Mouse (Mus musculus) CD8-positive naive resting alpha-beta T cell, adult 2 months (primary cell): ENCODE measurements around the gene Vsx1.

Experiments used
- DNase-seq, 2 experiments: peaks; one replicate each; pipeline ENCODE4 v3.0.0; 2022; ENCODE audit warnings: low read depth in 2 of 2, low spot score in 2 of 2

The Vsx1 gene

DNA sequence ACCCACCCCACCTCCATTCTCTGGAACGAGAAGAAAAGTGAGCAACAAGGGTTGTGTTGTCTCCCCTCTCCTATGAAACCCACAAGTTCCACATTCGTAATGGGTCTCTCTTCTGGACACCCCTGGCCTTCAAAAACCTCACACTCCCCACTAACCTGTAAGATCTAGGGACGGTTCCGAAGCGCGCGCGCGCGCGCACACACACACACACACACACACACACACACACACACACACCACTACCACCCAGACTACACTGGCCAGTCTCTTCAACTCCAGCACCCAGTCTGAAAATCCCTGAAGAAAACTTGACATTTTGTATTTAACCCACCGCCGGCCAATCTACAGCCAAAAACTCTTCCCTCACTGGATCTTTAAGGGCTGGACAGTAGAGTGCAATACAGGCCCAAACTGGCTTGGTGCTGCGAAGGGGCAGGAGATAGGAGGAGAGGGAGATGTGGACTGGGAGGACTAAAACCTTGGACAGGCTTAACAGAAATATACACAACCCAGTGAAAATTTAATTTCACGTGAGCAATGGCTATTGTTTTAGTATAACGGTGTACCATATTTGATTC is at the start of gene Vsx1:
Vsx1 (minus strand) TSS at position 138 of the 578 bp plus-strand sequence.
- DNase-seq, result no peak

- no peak for DNase-seq
Measured at GRCm38 (mm10) chr2:150737881-150738280, 48.7 kb upstream of the Vsx1 start.

DNA sequence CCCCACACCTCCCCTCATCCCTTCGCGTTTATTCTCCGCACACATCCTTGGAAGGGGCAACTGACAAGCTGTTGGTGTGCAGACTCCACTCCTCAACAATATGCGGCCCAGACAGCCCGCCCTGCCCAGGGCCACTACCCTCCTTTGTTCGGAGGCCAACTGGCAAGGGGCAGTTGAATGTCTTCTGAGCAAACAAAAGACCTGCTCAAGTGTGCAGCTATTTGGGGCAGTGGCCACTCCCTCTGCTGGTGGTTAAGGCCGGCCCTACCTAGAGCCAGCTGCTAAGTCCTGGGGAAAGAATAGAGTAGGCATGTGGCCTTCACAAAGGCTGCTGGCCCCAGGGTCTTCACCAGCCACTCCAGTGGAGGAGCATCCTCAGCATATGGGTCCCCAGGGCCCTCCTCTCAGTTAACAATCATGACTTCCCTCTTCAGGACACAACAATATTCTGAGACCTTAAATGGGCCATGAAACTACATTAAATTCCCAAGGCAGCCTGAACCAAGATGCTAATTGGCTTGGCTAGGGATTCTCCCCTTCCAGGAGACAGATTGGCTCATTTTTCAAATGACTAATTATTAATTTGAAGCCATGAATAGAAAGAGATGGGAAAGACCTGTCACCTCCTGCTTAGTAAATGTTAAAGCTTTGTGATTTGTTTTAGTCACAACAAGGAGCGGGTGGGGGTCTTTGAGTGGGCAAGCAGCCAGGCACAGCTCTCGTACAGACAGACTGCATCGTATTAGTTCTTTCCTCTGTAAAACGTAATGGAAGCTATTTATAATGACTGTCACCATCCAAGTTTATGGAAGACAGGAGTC is 46.8 kb upstream of the Vsx1 start:
- no peak for DNase-seq

DNA sequence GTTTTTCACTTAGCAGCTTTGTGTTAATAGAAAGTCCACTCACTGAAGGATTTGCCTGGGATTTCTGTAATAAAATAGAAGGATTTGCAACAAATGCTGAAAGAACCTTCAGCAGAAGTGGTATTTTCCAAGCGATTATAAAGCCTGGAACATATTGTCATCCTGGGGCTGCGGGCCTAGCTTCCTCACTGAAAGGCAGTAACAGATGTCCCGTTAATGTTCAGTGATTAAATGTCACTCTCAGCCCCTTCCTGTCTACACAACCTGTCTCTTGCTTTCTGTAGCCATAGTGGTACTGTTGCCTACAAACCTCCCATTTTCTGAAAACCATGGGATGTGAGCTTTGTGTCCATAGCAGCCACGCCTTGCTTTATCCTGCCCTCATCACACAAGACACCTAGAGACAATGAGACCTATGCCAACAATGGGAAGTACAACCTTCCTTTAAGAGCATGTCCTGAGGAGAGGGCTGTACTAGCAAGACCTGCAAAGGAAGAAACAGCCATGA is 23.1 kb upstream of the Vsx1 start:
- DNase-seq, result no peak

DNA sequence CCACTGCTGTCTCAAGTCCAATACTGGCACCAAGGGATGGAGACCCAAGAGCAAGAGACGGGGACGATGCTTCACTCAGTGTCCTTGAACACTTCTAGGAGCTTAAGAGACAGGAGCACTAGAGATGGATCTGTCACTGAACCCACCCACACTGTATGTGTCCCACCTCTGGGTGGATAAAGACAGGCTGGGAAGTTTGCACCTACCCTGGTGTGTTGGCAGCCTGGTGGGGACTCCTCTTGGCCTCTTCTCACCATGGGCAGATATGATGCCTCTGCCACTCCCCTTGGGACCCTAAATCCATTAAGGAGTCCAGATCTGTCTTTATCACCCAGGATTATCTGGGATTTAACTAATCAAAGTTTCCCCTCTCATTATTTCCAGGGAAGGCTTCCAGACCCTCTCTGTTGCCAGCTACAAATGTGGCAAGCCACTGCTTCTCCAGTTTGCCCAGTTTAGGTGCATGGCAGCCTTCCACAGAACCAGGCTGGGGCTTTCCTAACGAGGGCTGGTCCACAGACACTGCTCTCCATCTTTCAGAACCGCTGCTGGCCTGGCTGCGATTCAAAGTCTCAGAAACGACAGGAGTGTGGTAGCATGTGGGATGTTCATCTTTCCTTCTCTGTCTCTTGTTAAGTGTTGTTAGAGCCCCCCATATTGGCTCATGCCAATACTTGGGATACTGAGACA is 2.5 kb upstream of the Vsx1 start:
- no peak for DNase-seq

- DNase-seq, result no peak
Measured at GRCm38 (mm10) chr2:150690216-150690615, 1.1 kb upstream of the Vsx1 start.

GRCm38 (mm10) chr2:150688541-150689186 is 496 bp downstream of the Vsx1 start:
- no peak for DNase-seq

DNA sequence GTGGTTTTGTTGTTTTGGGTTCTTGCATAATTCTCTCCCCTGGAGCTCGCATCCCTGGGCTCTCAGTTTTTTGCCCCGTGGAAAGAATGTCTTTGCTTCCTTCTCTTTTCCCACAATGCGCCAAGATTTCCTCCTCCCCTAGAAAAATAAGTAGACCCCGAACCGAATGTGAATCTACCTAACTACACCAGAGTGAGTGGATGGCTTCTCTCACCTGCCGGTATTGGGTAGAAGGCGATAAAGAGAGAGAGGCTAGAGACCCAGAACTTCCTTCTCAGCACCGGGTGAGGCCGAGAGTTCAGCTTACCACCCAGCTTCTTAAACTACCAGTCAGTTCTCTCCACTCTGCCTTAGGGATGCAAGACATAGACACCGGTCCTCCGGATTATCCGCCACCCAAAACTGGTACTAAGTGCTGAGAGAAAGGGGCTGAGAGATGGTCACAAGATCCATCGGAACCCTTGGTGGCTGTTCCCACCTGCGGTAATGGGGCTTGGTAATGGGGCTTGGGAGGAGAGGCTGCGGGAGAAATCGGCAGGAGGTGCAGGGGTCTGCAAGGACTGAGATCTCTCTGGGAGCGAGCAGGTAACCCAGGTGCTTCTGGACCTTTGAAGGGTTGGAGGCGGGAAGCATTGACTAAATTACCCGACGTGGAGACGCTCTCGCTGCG is 1.2 kb downstream of the Vsx1 start:
- DNase-seq, result no peak

DNA sequence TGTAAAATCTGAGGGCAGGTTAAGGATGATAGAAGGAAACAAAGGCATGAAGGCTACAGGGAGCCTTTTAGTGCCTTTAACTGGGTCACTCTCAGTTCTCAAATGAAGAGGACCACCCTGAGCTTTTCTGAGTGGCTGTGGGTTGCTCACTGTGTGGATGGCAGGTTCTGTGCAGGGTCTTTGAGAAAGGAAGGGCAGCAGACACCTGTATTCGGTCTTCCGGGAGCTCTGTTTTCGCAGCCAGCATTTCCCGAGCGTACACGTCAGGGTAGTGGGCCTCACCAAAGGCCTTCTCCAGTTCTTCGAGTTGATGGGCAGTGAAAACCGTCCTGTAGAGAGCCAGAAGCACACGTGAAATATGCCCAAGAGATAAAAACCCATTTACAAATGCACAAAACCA is 3.8 kb downstream of the Vsx1 start:
- DNase-seq, result no peak

- DNase-seq, result no peak
Measured at GRCm38 (mm10) chr2:150684451-150684850, 4.7 kb downstream of the Vsx1 start.

- no peak for DNase-seq
Measured at GRCm38 (mm10) chr2:150681581-150681980, 7.6 kb downstream of the Vsx1 start.

GRCm38 (mm10) chr2:150678392-150678791 is 10.8 kb downstream of the Vsx1 start:
- DNase-seq, result peak; percentile 74 to 75

DNA sequence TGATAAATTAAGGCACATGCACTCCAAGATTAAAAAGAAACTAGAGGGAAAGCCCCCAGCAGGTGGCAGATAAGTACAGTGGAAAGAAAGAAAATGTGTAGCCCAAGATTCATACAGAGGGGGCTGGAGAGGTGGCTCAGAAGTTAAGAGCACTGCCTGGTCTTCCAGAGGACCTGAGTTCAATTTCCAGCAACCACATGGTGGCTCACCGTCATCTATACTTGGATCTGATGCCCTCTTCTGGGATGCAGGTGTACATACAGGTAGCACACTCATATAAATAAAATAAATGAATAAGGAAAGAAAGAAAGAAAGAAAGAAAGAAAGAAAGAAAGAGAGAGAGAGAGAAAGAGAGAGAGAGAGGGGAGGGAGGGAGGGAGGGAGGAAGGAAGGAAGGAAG is 13.6 kb downstream of the Vsx1 start:
- no peak for DNase-seq

DNA sequence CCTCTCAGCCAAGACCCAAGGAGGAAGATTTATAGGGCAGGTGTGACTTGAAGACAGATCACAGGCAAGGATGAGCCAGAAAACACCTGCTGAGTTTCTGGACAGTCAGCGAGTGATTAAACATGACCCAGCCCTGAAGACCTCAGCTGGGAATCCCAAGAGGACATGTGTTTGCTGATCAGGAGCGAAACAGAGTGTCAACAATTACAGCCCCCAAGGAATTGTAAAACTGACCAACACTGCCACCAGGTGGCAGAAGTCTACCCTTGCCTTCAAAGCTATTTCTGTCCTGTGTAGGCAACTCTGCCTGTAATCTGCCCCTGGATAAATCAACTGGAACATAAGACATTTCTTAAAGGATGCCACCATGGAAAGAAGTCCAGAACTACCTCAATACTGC is 14.3 kb downstream of the Vsx1 start:
- DNase-seq, result peak; percentile 51 to 63

DNA sequence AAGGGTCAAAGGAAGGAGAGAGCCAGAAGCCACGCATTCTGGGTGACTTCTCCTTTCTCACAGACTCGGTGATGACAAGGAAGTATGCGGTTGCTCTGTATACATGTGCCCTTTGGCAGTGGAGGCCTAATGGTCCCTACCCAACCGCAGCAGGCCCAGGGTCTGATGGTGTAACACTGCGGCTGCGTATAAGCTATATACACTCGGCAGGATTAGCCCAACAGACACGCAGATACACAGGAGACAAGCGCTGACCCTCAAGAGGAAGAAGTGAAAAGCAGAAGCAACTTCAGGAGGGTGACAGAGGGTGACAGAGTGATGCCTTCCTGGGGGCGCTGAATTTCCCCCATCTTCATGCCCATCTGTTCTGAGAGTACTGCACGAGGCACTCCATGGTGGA is 15.2 kb downstream of the Vsx1 start:
- DNase-seq, result no peak

DNA sequence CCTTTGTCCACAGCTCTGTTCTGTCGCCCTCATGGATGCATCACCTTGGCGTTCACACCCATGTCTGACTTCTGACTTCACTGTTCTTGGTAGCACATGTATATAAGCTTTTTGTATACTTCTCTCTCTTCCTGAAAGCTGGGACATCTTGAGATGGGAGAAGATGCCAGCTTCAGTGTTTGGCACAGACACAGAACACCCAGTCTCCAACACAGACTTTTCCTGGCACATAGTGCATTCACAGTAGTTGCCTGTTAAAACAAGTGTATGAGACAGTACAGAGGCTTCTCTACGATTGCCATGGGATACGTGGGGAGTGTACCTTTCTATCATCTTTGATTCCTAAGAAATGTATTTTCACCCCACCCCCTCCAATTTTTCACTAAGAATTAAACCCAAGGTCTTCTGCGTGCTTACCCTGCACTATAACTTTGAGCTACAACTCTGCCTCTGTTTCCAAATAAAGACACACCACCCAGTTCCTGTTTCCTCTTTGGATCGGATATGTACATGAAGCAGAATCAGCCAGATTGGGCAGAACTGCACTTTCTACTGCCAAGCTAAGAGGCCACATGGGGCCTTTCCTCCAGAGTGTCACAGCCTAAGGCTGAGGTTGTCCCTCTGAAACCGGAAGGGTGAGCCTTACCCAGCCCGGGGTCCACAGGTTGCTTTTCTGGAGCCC is 17.4 kb downstream of the Vsx1 start:
- DNase-seq, result no peak

DNA sequence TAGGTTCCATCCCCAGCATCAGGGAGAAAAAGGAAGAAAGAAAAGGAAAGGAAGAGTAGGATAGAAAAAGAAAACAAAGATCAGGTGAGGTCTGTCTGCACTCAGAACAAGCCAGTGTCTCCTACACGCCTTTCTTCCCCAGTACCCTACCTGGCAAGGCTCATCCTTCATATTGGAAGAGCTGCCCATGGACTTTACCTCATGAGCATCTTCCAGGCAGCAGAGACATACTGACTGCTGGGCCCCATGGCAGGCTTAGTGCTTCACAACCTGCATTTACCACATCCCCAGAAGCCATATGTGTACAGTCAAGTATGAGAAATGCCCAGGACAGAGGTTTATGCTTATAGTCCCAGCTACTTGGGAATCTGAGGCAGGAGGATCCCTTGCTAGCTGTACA is 18.2 kb downstream of the Vsx1 start:
- no peak for DNase-seq

DNA sequence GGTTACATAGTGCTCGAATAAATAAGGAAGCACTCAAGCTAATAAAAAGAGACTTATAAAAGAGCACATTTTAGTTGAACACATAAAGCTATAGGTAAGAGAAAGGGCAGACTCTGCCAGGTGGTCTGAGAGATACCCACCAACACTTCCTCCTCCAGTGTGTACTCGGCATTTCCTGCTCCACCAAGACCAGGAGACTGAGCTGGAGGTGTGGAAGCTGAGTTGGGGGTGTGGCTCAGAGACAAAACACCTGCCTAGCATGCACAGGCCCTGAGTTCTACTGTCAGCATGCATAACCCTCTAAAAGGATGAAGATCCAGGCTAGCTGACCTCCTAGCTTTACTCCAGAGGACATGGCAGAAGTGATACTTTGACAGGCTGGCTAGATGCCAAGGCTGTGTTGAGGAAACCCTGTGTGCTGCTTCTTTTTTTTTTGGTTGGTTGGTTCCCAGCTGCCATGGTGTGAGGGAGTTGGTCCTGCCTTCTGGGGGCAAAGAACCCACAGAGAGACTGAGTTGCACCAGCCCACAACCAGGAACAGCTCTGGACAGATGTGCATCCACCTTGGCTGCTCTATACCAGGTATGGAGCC is 19.6 kb downstream of the Vsx1 start:
- DNase-seq, result no peak

- no peak for DNase-seq
Measured at GRCm38 (mm10) chr2:150668956-150669355, 20.2 kb downstream of the Vsx1 start.
